Mouse (Mus musculus): Measurements from ENCODE around the gene Tmem223.

DNA sequence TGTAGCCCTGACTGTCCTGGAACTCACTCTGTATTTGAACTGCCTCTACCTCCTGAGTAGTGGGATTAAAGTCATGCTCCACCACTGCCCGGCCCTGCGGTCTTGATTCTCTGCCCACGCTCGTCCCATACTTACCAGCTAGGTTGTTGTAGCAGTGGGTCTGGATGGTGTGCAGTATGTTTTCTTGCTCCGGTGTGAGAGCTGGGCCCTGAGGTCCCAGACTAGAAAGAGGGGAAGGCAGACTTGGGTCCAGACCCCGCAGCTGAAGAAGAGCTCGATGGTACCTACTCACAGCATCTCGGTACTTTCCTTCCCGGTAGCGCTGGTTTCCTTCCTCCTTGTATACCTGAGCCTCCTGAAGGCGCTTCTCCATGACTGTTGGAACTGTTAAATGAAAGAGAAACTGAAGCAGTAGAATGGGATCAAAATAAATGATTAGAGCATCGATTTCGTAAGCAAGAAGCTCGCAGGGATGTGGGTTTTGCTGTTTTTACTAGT, 47.6 kb downstream of the Tmem223 start:
- TF ChIP-seq POLR2A (IDR thresholded peaks at IDR 0.05; ENCODE audit: insufficient read length, low read depth) (no peak), TCF3 (IDR thresholded peaks at IDR 0.05; ENCODE audit: insufficient read length, low read depth) (no peak), MAX (IDR thresholded peaks at IDR 0.05; ENCODE audit: low read depth) (no peak), E2F4 (IDR thresholded peaks at IDR 0.05; ENCODE audit: insufficient read depth) (no peak), POLR2AphosphoS2 (IDR thresholded peaks at IDR 0.05; ENCODE audit: insufficient read length, low read depth) (no peak), MYOD1 (IDR thresholded peaks at IDR 0.05; ENCODE audit: control insufficient read depth in 1 of 3, insufficient read length in 2 of 3, low read depth in 2 of 3) (no peak), USF1 (IDR thresholded peaks at IDR 0.05; ENCODE audit: low read depth) (no peak), MYOG (IDR thresholded peaks at IDR 0.05; ENCODE audit: control insufficient read depth in 1 of 3, insufficient read depth in 1 of 3, insufficient read length in 2 of 3, low read depth in 2 of 3) (no peak)
